Mouse (Mus musculus): ENCODE measurements at regions not wholly inside any gene's neighbourhood (a gene's known extent, or its start where the extent isn't known, plus 50 kb on each side); places are given as distances from the start of the nearest gene placed in this dataset.
"Not testable (repeated sequence)": the region's sequence is repeated elsewhere in the genome, so short reads cannot be mapped to it uniquely, and the experiment has no call there.

DNA sequence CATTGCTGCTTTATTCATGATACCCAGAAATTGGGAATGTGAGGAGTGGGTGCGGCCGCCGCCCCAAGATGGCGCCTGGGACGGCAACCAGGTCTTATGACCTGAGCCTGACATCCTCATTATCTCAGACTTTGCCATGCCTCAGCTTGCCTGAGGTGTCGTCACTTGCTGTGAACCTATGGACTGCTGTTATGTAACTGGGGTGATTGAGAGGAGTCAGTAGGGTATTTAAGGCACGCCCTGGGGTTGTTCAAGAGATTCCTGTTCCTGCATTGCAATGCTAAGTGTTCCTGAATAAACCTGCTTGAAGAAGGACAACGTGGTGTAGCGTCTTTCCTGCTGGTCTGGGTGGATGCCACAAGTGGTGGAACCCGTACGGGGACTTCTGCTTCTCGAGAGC, 211.4 kb upstream of the Pou3f2 start:
- no peak overlapping the region for H3K4me2 ChIP-seq (replicated peaks)
- 0 out of 2 replicates have a peak, but pooled peaks cover 2% of the 10 kb centered on the region for H3K9me3 ChIP-seq
- WGBS, result 96% methylated on average over 12 of the region's 12 CpGs
- no peak overlapping the region for H3K9ac ChIP-seq (replicated peaks)
- H3K4me3 ChIP-seq (replicated peaks), result no peak overlapping the region
- 0 out of 2 replicates have a peak, but pooled peaks cover 2% of the 10 kb centered on the region for H3K36me3 ChIP-seq
- ATAC-seq, result no peak
- H3K4me1 ChIP-seq (replicated peaks), result no peaks in the 10 kb centered on the region
- no peaks in the 10 kb centered on the region for H3K27me3 ChIP-seq
- H3K27ac ChIP-seq, result no peak overlapping the region

DNA sequence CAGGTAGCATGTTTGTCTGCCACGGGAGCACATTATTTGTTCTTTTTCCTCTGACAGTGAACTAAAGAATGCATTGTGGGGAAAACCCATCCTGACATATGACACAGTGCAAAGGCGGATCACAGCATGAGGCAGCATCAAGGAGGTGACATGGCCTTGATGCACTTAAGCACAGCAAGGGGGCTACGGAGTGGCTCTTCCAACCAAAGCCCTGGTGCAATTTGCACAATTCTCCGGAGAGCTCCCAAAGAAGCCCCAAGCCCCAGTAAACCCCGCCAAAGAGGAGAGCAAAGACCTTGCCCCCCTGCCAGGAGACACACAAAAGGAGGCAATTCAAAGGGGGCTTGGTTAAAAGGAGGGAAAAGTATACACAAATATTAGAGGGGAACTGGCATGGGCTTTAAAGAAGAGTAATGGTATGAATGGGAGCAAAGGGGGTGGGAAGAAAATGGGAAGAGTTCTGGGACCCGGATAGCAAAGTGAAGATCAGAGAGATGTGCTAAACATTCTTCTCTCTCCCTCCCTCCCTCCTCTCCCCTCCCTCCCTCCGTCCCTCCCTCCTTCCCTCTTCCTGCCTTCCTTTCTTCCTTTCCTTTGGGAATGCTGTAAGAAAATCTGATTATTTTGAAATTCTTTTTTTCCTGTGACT, 179.7 kb upstream of the Pou3f2 start:
- no peaks in the 10 kb centered on the region for H3K9me3 ChIP-seq
- 3% methylated on average over 7 of the region's 7 CpGs for WGBS
- H3K4me2 ChIP-seq (replicated peaks), result peak overlapping the region; percentile 38
- no peak overlapping the region for H3K4me3 ChIP-seq (replicated peaks)
- H3K9ac ChIP-seq (replicated peaks), result peak overlapping the region; percentile 50; the same call in 1 of the 2 replicates
- no peaks in the 10 kb centered on the region for H3K27me3 ChIP-seq
- H3K36me3 ChIP-seq, result no peaks in the 10 kb centered on the region
- peak overlapping the region; percentile 53; the same call in 1 of the 2 replicates for H3K27ac ChIP-seq
- peaks cover 10% of the 10 kb centered on the region for H3K4me1 ChIP-seq (replicated peaks)
- ATAC-seq, result peak; percentile 92

DNA sequence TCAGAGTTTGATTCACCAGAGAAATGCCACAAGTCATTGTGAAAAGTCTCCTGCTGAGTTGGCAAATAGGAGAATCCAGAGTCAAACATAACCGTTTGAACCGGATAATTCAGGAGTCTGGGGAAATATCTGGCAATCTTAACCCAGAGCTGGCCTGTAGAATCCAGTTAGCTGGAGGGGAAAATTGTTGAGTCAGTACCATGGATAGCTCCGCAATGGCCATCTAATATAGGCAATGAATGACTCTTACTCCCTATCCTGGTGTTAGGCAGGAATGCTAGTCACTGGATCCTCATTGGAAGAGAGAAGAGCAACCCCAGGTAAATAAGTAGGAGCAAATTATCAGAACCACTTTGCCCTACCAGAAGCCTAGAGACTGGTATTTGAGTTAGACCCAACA, 157.4 kb upstream of the Pou3f2 start:
- 61% methylated on average over 3 of the region's 3 CpGs for WGBS
- H3K27ac ChIP-seq, result no peak overlapping the region
- no peak for ATAC-seq
- no peak overlapping the region for H3K4me3 ChIP-seq (replicated peaks)
- H3K4me1 ChIP-seq (replicated peaks), result no peaks in the 10 kb centered on the region
- H3K27me3 ChIP-seq, result no peaks in the 10 kb centered on the region
- H3K4me2 ChIP-seq (replicated peaks), result no peak overlapping the region
- H3K9me3 ChIP-seq, result no peaks in the 10 kb centered on the region
- H3K36me3 ChIP-seq, result no peaks in the 10 kb centered on the region
- H3K9ac ChIP-seq (replicated peaks), result no peak overlapping the region

DNA sequence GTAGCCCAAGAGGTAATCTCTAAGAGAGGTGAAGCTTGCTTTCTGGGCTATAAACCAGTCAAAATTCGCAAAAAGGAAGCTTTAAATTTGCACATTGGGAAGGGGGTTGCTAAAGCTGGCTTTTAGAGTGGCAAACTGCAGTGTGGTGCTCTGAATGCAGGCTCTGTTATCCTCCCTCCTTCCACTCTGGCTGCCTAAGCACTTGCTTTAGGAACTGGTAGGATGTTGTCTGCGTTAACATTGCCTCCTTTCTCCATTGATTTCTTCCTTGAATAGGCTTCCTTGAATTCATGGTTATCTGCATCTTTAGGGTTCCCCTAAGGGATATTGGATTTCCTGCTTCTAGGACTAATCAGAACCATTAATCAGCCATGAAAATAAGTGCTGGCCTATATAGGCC, 120.8 kb upstream of the Pou3f2 start:
- 72% methylated on average over 2 of the region's 2 CpGs for WGBS
- H3K27ac ChIP-seq, result no peak overlapping the region
- no peaks in the 10 kb centered on the region for H3K36me3 ChIP-seq
- H3K4me1 ChIP-seq (replicated peaks), result no peaks in the 10 kb centered on the region
- H3K4me2 ChIP-seq (replicated peaks), result no peak overlapping the region
- H3K9me3 ChIP-seq, result no peaks in the 10 kb centered on the region
- ATAC-seq, result no peak
- H3K4me3 ChIP-seq (replicated peaks), result no peak overlapping the region
- H3K27me3 ChIP-seq, result no peaks in the 10 kb centered on the region
- no peak overlapping the region for H3K9ac ChIP-seq (replicated peaks)

DNA sequence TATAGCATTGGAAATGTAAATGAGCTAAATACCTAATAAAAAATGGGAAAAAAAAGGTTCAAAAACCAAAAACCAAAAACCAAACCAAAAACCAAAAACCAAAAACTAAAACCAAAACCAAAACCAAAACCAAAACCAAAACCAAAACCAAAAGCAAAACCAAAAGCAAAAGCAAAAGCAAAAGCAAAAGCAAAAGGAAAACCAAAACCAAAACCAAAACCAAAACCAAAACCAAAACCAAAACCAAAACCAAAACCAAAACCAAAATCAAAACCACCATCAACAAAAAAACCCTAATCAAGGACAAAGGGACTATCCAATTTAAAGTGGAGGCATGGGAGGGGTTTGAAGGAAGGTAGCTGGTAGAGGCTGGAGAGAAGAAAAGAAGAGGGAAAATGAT, 114.0 kb upstream of the Pou3f2 start:
- not testable (repeated sequence) for ATAC-seq; H3K27me3 ChIP-seq; H3K36me3 ChIP-seq; H3K27ac ChIP-seq; H3K4me2 ChIP-seq (replicated peaks); H3K4me1 ChIP-seq (replicated peaks); H3K4me3 ChIP-seq (replicated peaks); H3K9me3 ChIP-seq; H3K9ac ChIP-seq (replicated peaks)

DNA sequence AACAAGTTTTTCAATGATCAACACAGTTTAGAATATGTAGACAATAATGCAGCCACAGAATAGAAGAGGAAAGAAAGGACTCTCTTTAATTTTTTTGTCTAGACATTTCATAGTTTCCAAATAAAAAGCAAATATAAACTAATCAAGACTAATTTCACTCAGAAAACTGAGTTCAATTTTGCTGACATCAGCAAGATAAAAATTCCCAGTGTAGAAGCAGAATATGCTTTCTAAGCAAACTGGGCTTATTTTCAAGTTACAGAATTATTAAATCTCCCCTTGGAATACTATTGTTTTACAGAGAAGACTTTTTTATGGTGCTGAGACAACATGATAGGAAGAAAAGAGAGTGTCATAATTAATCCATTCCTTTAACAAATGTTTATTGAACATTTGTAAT, 99.0 kb upstream of the Pou3f2 start:
- H3K4me3 ChIP-seq (replicated peaks), result no peak overlapping the region
- ATAC-seq, result no peak
- H3K9me3 ChIP-seq, result no peaks in the 10 kb centered on the region
- H3K27me3 ChIP-seq, result no peaks in the 10 kb centered on the region
- no peak overlapping the region for H3K27ac ChIP-seq
- H3K36me3 ChIP-seq, result no peaks in the 10 kb centered on the region
- H3K9ac ChIP-seq (replicated peaks), result no peak overlapping the region
- no peak overlapping the region for H3K4me2 ChIP-seq (replicated peaks)
- H3K4me1 ChIP-seq (replicated peaks), result no peaks in the 10 kb centered on the region

DNA sequence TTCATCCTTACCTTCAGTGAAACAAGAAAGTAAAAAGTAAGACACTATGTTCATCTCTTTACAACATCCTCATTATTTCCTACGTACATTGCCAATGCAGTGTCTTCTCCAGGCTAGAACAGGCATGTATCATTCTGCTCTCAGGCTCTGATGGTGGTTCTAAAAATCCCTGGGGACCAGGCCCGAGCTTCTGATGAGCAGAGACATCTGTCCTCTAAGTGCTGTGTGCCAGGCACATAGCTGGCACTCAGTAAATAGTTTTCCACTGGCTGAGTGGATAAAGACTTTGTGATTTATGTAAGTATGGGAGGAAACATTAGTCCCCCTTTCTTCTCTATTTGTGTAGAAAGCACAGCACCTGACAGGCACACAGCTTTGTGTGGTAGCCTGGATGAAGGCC, 77.8 kb upstream of the Pou3f2 start:
- Histone ChIP-seq H3K27me3 (no peaks in the 10 kb centered on the region), H3K4me2 (replicated peaks) (no peak overlapping the region), H3K4me1 (replicated peaks) (peaks cover 13% of the 10 kb centered on the region; the same call in 1 of the 2 replicates), H3K36me3 (no peaks in the 10 kb centered on the region), H3K27ac (no peak overlapping the region), H3K4me3 (replicated peaks) (no peak overlapping the region), H3K9me3 (no peaks in the 10 kb centered on the region), H3K9ac (replicated peaks) (no peak overlapping the region)
- 68% methylated on average over 2 of the region's 2 CpGs for WGBS
- no peak for ATAC-seq

DNA sequence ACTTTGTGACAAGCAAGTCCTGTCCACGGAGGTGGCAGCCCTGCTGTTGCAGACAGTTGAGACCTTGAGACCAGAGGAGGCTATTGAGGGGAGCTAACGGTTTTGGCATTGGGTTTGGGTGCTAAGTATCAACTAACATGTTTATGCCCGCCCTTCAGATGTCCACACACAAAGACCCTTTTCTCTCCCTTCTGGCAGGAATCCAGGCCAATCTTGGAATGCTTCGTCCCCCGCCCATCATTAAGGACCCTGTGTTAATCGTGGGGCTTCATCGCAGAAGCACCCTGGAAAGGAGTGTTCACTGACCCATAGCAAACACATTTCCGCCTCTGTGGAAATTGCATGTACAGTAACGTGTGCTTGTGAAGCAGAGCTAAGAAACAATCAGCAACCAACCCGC, 76.4 kb upstream of the Pou3f2 start:
- Histone ChIP-seq H3K9ac (replicated peaks) (no peak overlapping the region), H3K4me2 (replicated peaks) (0 out of 2 replicates have a peak overlapping the region, but pooled peaks have one; percentile 9), H3K4me3 (replicated peaks) (no peak overlapping the region), H3K27me3 (no peaks in the 10 kb centered on the region), H3K36me3 (no peaks in the 10 kb centered on the region), H3K27ac (no peak overlapping the region), H3K9me3 (no peaks in the 10 kb centered on the region), H3K4me1 (replicated peaks) (peaks cover 13% of the 10 kb centered on the region; the same call in 1 of the 2 replicates)
- peak; percentile 84 for ATAC-seq
- WGBS, result 47% methylated on average over 10 of the region's 10 CpGs
